Mouse (Mus musculus): ENCODE measurements around the gene Gm5089.

DNA sequence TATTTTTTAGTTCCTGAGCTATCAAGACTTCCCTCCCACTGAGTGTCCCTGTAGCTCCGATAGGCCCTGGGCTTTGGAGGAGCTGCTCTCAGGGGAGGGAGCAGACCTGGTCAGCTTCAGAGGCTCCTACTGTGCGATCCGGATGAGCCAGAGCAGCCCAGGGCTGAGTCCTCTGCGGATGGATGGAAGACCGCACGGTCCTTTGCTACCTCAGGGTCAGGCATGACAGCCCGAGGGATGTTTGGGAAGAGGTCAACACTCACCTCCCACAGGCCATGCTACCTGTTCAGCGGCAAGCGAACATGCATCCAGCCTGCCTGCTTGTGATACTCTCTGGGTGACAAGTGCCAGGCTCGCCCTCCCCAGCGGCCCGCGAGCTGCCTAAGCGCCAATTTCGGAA, 30.3 kb upstream of the Gm5089 start:
- TF ChIP-seq CTCF (IDR thresholded peaks at IDR 0.05; ENCODE audit: low read depth) (no peak), EP300 (optimal IDR thresholded peaks at IDR 0.05) (no peak)
